Comparison of ENCODE assay signal across 8 mouse cellular contexts in genomic region chr7:141070058-141070862, GRCm38 (mm10). TPM values are rescaled to one million over a fixed set of nuclear protein-coding genes. Genes with fewer than 3 reads are reported as not detected.
DNase-seq lines count a peak whose midpoint lies in the region; ATAC-seq and TF ChIP-seq lines count a peak whose summit lies in the region.

No protein-coding gene starts in this region.

- peaks cover 5% of the 10 kb centered on the region for H3K4me1 ChIP-seq in ES-Bruce4 (ENCODE audit: control insufficient read depth, insufficient read depth, low read length)
- H3K4me1 ChIP-seq in bone marrow macrophage, adult 2 months (ENCODE audit: control insufficient read depth, insufficient read depth, low read length) = no peaks in the 10 kb centered on the region
- H3K4me1 ChIP-seq in embryonic facial prominence, embryonic 14.5 days (ENCODE audit: control insufficient read depth, insufficient read depth, low read length) = peaks cover 8% of the 10 kb centered on the region; the same call in 1 of the 2 replicates
- peaks cover 13% of the 10 kb centered on the region for H3K4me1 ChIP-seq in heart, embryonic 12.5 days (replicated peaks)
- H3K4me1 ChIP-seq in kidney, embryonic 16.5 days (ENCODE audit: insufficient read depth, low read length) = peaks cover 13% of the 10 kb centered on the region
- peaks cover 21% of the 10 kb centered on the region; the same call in 1 of the 2 replicates for H3K4me1 ChIP-seq in liver, embryonic 12.5 days

- peak overlapping the region; percentile 75 for H3K4me2 ChIP-seq in embryonic facial prominence, embryonic 14.5 days (ENCODE audit: low read depth, low read length)
- H3K4me2 ChIP-seq in heart, embryonic 12.5 days = peak overlapping the region; percentile 74
- H3K4me2 ChIP-seq in kidney, embryonic 16.5 days (replicated peaks; ENCODE audit: low read depth, low read length) = peak overlapping the region; percentile 93
- H3K4me2 ChIP-seq in liver, embryonic 12.5 days = peak overlapping the region; percentile 60

- peak; percentile 6 for TF ChIP-seq POLR2A in ES-Bruce4 (IDR thresholded peaks at IDR 0.05; ENCODE audit: insufficient read depth, low read length)
- no peak for TF ChIP-seq POLR2A in bone marrow macrophage, adult 2 months (IDR thresholded peaks at IDR 0.05; ENCODE audit: borderline replicate concordance, low read depth, low read length)

- peaks cover 9% of the 10 kb centered on the region for H3K36me3 ChIP-seq in ES-Bruce4 (ENCODE audit: control insufficient read depth, insufficient read depth, low read length, poor library complexity, severe bottlenecking)
- peaks cover 30% of the 10 kb centered on the region for H3K36me3 ChIP-seq in embryonic facial prominence, embryonic 14.5 days (ENCODE audit: control insufficient read depth, insufficient read depth, low read length)
- H3K36me3 ChIP-seq in heart, embryonic 12.5 days = no peaks in the 10 kb centered on the region
- H3K36me3 ChIP-seq in kidney, embryonic 16.5 days (ENCODE audit: insufficient read depth, low read length) = no peaks in the 10 kb centered on the region; the same call in 1 of the 2 replicates
- no peaks in the 10 kb centered on the region for H3K36me3 ChIP-seq in liver, embryonic 12.5 days

- peak overlapping the region; percentile 22; the same call in 1 of the 2 replicates for H3K9ac ChIP-seq in ES-Bruce4 (ENCODE audit: low read depth, poor library complexity, severe bottlenecking)
- H3K9ac ChIP-seq in embryonic facial prominence, embryonic 14.5 days (ENCODE audit: low read depth, low read length) = peak overlapping the region; percentile 51
- peak overlapping the region; percentile 50; the same call in 1 of the 2 replicates for H3K9ac ChIP-seq in heart, embryonic 12.5 days
- H3K9ac ChIP-seq in kidney, embryonic 16.5 days (replicated peaks; ENCODE audit: low read length) = peak overlapping the region; percentile 64
- no peak overlapping the region for H3K9ac ChIP-seq in liver, embryonic 12.5 days

- no peaks in the 10 kb centered on the region for H3K27me3 ChIP-seq in ES-Bruce4 (ENCODE audit: control insufficient read depth, insufficient read depth, low read length, poor library complexity, severe bottlenecking)
- peaks cover 17% of the 10 kb centered on the region for H3K27me3 ChIP-seq in embryonic facial prominence, embryonic 14.5 days (replicated peaks; ENCODE audit: control insufficient read depth, insufficient read depth, low read length)
- peaks cover 86% of the 10 kb centered on the region for H3K27me3 ChIP-seq in heart, embryonic 12.5 days (replicated peaks)
- peaks cover 19% of the 10 kb centered on the region for H3K27me3 ChIP-seq in kidney, embryonic 16.5 days (ENCODE audit: insufficient read depth, low read length)
- peaks cover 93% of the 10 kb centered on the region for H3K27me3 ChIP-seq in liver, embryonic 12.5 days (replicated peaks)

- DNase-seq in embryonic facial prominence, embryonic 14.5 days (ENCODE audit: low spot score) = peak; percentile 84
- peak; percentile 81 for DNase-seq in naive thymus-derived CD4-positive, alpha-beta T cell, adult 2 months (ENCODE audit: low read depth)
- DNase-seq in telencephalon, adult 2 months (ENCODE audit: low read depth, low spot score) = peak; percentile 80

- whole genome bisulfite sequencing in embryonic facial prominence, embryonic 14.5 days = 2% methylated on average over 41 of the region's 51 CpGs
- 2% methylated on average over 51 of the region's 51 CpGs for WGBS in heart, embryonic 12.5 days
- under 1% methylated on average over 51 of the region's 51 CpGs for WGBS in kidney, embryonic 16.5 days
- 3% methylated on average over 51 of the region's 51 CpGs for WGBS in liver, embryonic 12.5 days (ENCODE audit: insufficient replicate concordance)

- peak; percentile 53 for ATAC-seq in embryonic facial prominence, embryonic 14.5 days (ENCODE audit: low read depth)
- ATAC-seq in heart, embryonic 12.5 days (ENCODE audit: insufficient number of reproducible peaks, low FRiP score) = no peak
- ATAC-seq in kidney, embryonic 16.5 days (ENCODE audit: low FRiP score, low TSS enrichment) = peak; percentile 7; the same call in 1 of the 2 replicates
- ATAC-seq in liver, embryonic 12.5 days = no peak

- H3K9me3 ChIP-seq in ES-Bruce4 (replicated peaks; ENCODE audit: control insufficient read depth, insufficient read depth, low read length, poor library complexity, severe bottlenecking) = no peaks in the 10 kb centered on the region
- no peaks in the 10 kb centered on the region for H3K9me3 ChIP-seq in embryonic facial prominence, embryonic 14.5 days (ENCODE audit: control insufficient read depth, low read length)
- H3K9me3 ChIP-seq in heart, embryonic 12.5 days (replicated peaks) = no peaks in the 10 kb centered on the region
- H3K9me3 ChIP-seq in kidney, embryonic 16.5 days (ENCODE audit: low read length) = no peaks in the 10 kb centered on the region
- no peaks in the 10 kb centered on the region for H3K9me3 ChIP-seq in liver, embryonic 12.5 days (replicated peaks)

- H3K4me3 ChIP-seq in ES-Bruce4 (ENCODE audit: low read depth, low read length) = peak overlapping the region; percentile 35
- H3K4me3 ChIP-seq in bone marrow macrophage, adult 2 months (ENCODE audit: insufficient read depth, low read length) = peak overlapping the region; percentile 39
- H3K4me3 ChIP-seq in embryonic facial prominence, embryonic 14.5 days (ENCODE audit: low read depth, low read length) = peak overlapping the region; percentile 36
- peak overlapping the region; percentile 39 for H3K4me3 ChIP-seq in heart, embryonic 12.5 days
- H3K4me3 ChIP-seq in kidney, embryonic 16.5 days (ENCODE audit: low read length) = peak overlapping the region; percentile 49
- peak overlapping the region; percentile 29 for H3K4me3 ChIP-seq in liver, embryonic 12.5 days

- peak; percentile 79 for TF ChIP-seq CTCF in ES-Bruce4 (IDR thresholded peaks at IDR 0.05; ENCODE audit: low read depth, low read length)
- TF ChIP-seq CTCF in bone marrow macrophage, adult 2 months (IDR thresholded peaks at IDR 0.05; ENCODE audit: low read depth, low read length) = peak; percentile 63

- TF ChIP-seq EP300 in ES-Bruce4 (IDR thresholded peaks at IDR 0.05; ENCODE audit: insufficient read depth, low read depth, low read length) = no peak

- H3K27ac ChIP-seq in ES-Bruce4 (ENCODE audit: insufficient read depth, low read length) = no peak overlapping the region
- no peak overlapping the region for H3K27ac ChIP-seq in bone marrow macrophage, adult 2 months (ENCODE audit: insufficient read depth, low read depth, low read length)
- no peak overlapping the region for H3K27ac ChIP-seq in embryonic facial prominence, embryonic 14.5 days (replicated peaks; ENCODE audit: low read depth, low read length)
- H3K27ac ChIP-seq in heart, embryonic 12.5 days (ENCODE audit: poor library complexity, severe bottlenecking) = no peak overlapping the region
- H3K27ac ChIP-seq in kidney, embryonic 16.5 days (ENCODE audit: low read length) = no peak overlapping the region
- H3K27ac ChIP-seq in liver, embryonic 12.5 days = no peak overlapping the region

RNA-seq across cellular contexts. Expression of gene Pkp3, which starts 7.8 kb away (rescaled TPM):
- 19.6 and 22.0 TPM in 2 replicates for polyA plus RNA-seq in ES-Bruce4 (2011; ENCODE audit: insufficient read depth, insufficient read length, low read depth, missing spikeins)
- polyA plus RNA-seq in bone marrow macrophage, adult 2 months (2012; ENCODE audit: insufficient read depth, insufficient read length, missing spikeins) = not detected in 2 replicates
- 30.0 and 33.5 TPM in 2 replicates for polyA plus RNA-seq in embryonic facial prominence, embryonic 14.5 days (2014; fragmentation: Nextera tagmentation; extraction: Ambion mirVana)
- 0.41 and 0.50 TPM in 2 replicates for polyA plus RNA-seq in heart, embryonic 12.5 days (2016; fragmentation: Nextera tagmentation; extraction: Ambion mirVana)
- 9.2 and 10.5 TPM in 2 replicates for polyA plus RNA-seq in kidney, embryonic 16.5 days (2015; fragmentation: Nextera tagmentation; extraction: Ambion mirVana)
- 0.71 and 1.1 TPM in 2 replicates for polyA plus RNA-seq in liver, embryonic 12.5 days (2016; fragmentation: Nextera tagmentation; extraction: Ambion mirVana)

RNA-seq across cellular contexts. Expression of gene B4galnt4, which starts 9.4 kb away (rescaled TPM):
- polyA plus RNA-seq in ES-Bruce4 (2011; ENCODE audit: insufficient read depth, insufficient read length, low read depth, missing spikeins) = 18.3 and 22.2 TPM in 2 replicates
- polyA plus RNA-seq in bone marrow macrophage, adult 2 months (2012; ENCODE audit: insufficient read depth, insufficient read length, missing spikeins) = not detected in 2 replicates
- 6.6 and 10.3 TPM in 2 replicates for polyA plus RNA-seq in embryonic facial prominence, embryonic 14.5 days (2014; fragmentation: Nextera tagmentation; extraction: Ambion mirVana)
- 2.0 and 2.5 TPM in 2 replicates for polyA plus RNA-seq in heart, embryonic 12.5 days (2016; fragmentation: Nextera tagmentation; extraction: Ambion mirVana)
- polyA plus RNA-seq in kidney, embryonic 16.5 days (2015; fragmentation: Nextera tagmentation; extraction: Ambion mirVana) = 13.2 and 13.9 TPM in 2 replicates
- 1.9 and 2.3 TPM in 2 replicates for polyA plus RNA-seq in liver, embryonic 12.5 days (2016; fragmentation: Nextera tagmentation; extraction: Ambion mirVana)

RNA-seq across cellular contexts. Expression of gene Sigirr, which starts 30.1 kb away (rescaled TPM):
- polyA plus RNA-seq in ES-Bruce4 (2011; ENCODE audit: insufficient read depth, insufficient read length, low read depth, missing spikeins) = 15.4 and 23.2 TPM in 2 replicates
- polyA plus RNA-seq in bone marrow macrophage, adult 2 months (2012; ENCODE audit: insufficient read depth, insufficient read length, missing spikeins) = 1.6 and 3.9 TPM in 2 replicates
- polyA plus RNA-seq in embryonic facial prominence, embryonic 14.5 days (2014; fragmentation: Nextera tagmentation; extraction: Ambion mirVana) = 4.0 and 4.4 TPM in 2 replicates
- 2.2 and 2.9 TPM in 2 replicates for polyA plus RNA-seq in heart, embryonic 12.5 days (2016; fragmentation: Nextera tagmentation; extraction: Ambion mirVana)
- 37.7 and 45.2 TPM in 2 replicates for polyA plus RNA-seq in kidney, embryonic 16.5 days (2015; fragmentation: Nextera tagmentation; extraction: Ambion mirVana)
- polyA plus RNA-seq in liver, embryonic 12.5 days (2016; fragmentation: Nextera tagmentation; extraction: Ambion mirVana) = 16.0 and 16.5 TPM in 2 replicates

RNA-seq across cellular contexts. Expression of gene Gm17387, which starts 41.3 kb away (rescaled TPM):
- not detected in 2 replicates for polyA plus RNA-seq in ES-Bruce4 (2011; ENCODE audit: insufficient read depth, insufficient read length, low read depth, missing spikeins)
- polyA plus RNA-seq in bone marrow macrophage, adult 2 months (2012; ENCODE audit: insufficient read depth, insufficient read length, missing spikeins) = not detected in 2 replicates
- not detected in 2 replicates for polyA plus RNA-seq in embryonic facial prominence, embryonic 14.5 days (2014; fragmentation: Nextera tagmentation; extraction: Ambion mirVana)
- not detected in 2 replicates for polyA plus RNA-seq in heart, embryonic 12.5 days (2016; fragmentation: Nextera tagmentation; extraction: Ambion mirVana)
- polyA plus RNA-seq in kidney, embryonic 16.5 days (2015; fragmentation: Nextera tagmentation; extraction: Ambion mirVana) = not detected in 2 replicates
- not detected in 2 replicates for polyA plus RNA-seq in liver, embryonic 12.5 days (2016; fragmentation: Nextera tagmentation; extraction: Ambion mirVana)

RNA-seq across cellular contexts. Expression of gene Ano9, which starts 47.3 kb away (rescaled TPM):
- polyA plus RNA-seq in ES-Bruce4 (2011; ENCODE audit: insufficient read depth, insufficient read length, low read depth, missing spikeins) = 19.1 and 22.1 TPM in 2 replicates
- polyA plus RNA-seq in bone marrow macrophage, adult 2 months (2012; ENCODE audit: insufficient read depth, insufficient read length, missing spikeins) = not detected in 2 replicates
- polyA plus RNA-seq in embryonic facial prominence, embryonic 14.5 days (2014; fragmentation: Nextera tagmentation; extraction: Ambion mirVana) = 3.7 and 5.0 TPM in 2 replicates
- polyA plus RNA-seq in heart, embryonic 12.5 days (2016; fragmentation: Nextera tagmentation; extraction: Ambion mirVana) = 0.09 and 0.30 TPM in 2 replicates
- 8.0 and 8.6 TPM in 2 replicates for polyA plus RNA-seq in kidney, embryonic 16.5 days (2015; fragmentation: Nextera tagmentation; extraction: Ambion mirVana)
- polyA plus RNA-seq in liver, embryonic 12.5 days (2016; fragmentation: Nextera tagmentation; extraction: Ambion mirVana) = 0.15 and 0.19 TPM in 2 replicates

Comparison
In these comparisons a context has a peak if more than half of its experiments do, and no peak if none do; other contexts are left out.
1. ATAC-seq: peak in embryonic facial prominence, embryonic 14.5 days (single experiment) and kidney, embryonic 16.5 days (single experiment); none in heart, embryonic 12.5 days (single experiment) and liver, embryonic 12.5 days (single experiment).
2. Peak in every context shown above with its lines, with median percentiles within 50 percentile points of each other: H3K4me3 ChIP-seq, DNase-seq and H3K4me2 ChIP-seq.